Mouse (Mus musculus) ES-E14 (cell line): ENCODE measurements at regions not wholly inside any gene's neighbourhood (a gene's known extent, or its start where the extent isn't known, plus 50 kb on each side); places are given as distances from the start of the nearest gene placed in this dataset.

Experiments
- DNase-seq: peaks from one replicate; pipeline ENCODE4 v3.0.0-alpha.2; 2013; ENCODE audit warnings: low read depth, low spot score
- H3K27ac ChIP-seq: 2 replicates; pipeline ENCODE4 v1.5.1; 2012; ENCODE audit warnings: low read depth, mild to moderate bottlenecking, low read length, moderate library complexity, mixed read lengths; ENCODE audit not compliant: poor library complexity, insufficient read depth, severe bottlenecking
- H3K36me3 ChIP-seq: 2 replicates; pipeline ENCODE4 v1.6.1; 2012; ENCODE audit warnings: mild to moderate bottlenecking, low read length, moderate library complexity, mixed read lengths; ENCODE audit not compliant: control insufficient read depth, poor library complexity, insufficient read depth, severe bottlenecking
- H3K4me1 ChIP-seq, 2 experiments: fragments of 150-350 bp in 1 of 2; sonication (generic) in 1 of 2; 2 replicates each; pipeline ENCODE4 v1.6.1; 2012; ENCODE audit warnings: low read length in 2 of 2, mild to moderate bottlenecking in 1 of 2, mixed read lengths in 1 of 2; ENCODE audit not compliant: control insufficient read depth in 2 of 2, insufficient read depth in 2 of 2, poor library complexity in 1 of 2
- H3K4me3 ChIP-seq, 2 experiments: fragments of 150-350 bp in 1 of 2; sonication (generic) in 1 of 2; 2 replicates each; pipeline ENCODE4 v1.5.1; 2012; ENCODE audit warnings: low read length in 2 of 2, low read depth in 1 of 2, mild to moderate bottlenecking in 1 of 2, mixed read lengths in 1 of 2; ENCODE audit not compliant: insufficient read depth in 1 of 2, poor library complexity in 1 of 2, severe bottlenecking in 1 of 2
- H3K9ac ChIP-seq: 2 replicates; pipeline ENCODE4 v1.6.1; 2012; ENCODE audit warnings: low read depth, mild to moderate bottlenecking, low read length, mixed read lengths; ENCODE audit not compliant: poor library complexity, insufficient read depth, severe bottlenecking
- H3K9me3 ChIP-seq: fragments of 150-350 bp; sonication (generic); 2 replicates; pipeline ENCODE4 v1.6.1; 2012; ENCODE audit warnings: low read depth, mild to moderate bottlenecking, low read length; ENCODE audit not compliant: control insufficient read depth, insufficient read depth
- CHD2 ChIP-seq: IDR thresholded peaks from 2 replicates; pipeline ENCODE4 v1.6.1; 2014; ENCODE audit warnings: mild to moderate bottlenecking, low read depth, low read length, inconsistent platforms
- HCFC1 ChIP-seq: IDR thresholded peaks from 2 replicates; pipeline ENCODE4 v1.6.1; 2012; ENCODE audit warnings: low read length, inconsistent platforms, borderline replicate concordance; ENCODE audit not compliant: insufficient read depth
- MAFK ChIP-seq: IDR thresholded peaks from 2 replicates; pipeline ENCODE4 v1.6.1; 2014; ENCODE audit warnings: mild to moderate bottlenecking, low read depth, low read length, inconsistent platforms; ENCODE audit not compliant: insufficient read depth
- ZC3H11A ChIP-seq: IDR thresholded peaks from 2 replicates; pipeline ENCODE4 v1.6.1; 2012; ENCODE audit warnings: low read depth, mild to moderate bottlenecking, inconsistent platforms, low read length, borderline replicate concordance
- ZNF384 ChIP-seq: IDR thresholded peaks from 2 replicates; pipeline ENCODE4 v1.6.1; 2012; ENCODE audit warnings: low read depth, low read length, inconsistent platforms
- in situ Hi-C, 2 experiments: fragments of 600-800 bp; cut with MboI; formaldehyde crosslinking; loops; one replicate each; pipeline ENCODE4 v1.15.1; 2025; ENCODE audit warnings: low sequenced_read_pairs in 2 of 2, inconsistent platforms in 1 of 2; ENCODE audit not compliant: unreplicated experiment in 2 of 2

DNA sequence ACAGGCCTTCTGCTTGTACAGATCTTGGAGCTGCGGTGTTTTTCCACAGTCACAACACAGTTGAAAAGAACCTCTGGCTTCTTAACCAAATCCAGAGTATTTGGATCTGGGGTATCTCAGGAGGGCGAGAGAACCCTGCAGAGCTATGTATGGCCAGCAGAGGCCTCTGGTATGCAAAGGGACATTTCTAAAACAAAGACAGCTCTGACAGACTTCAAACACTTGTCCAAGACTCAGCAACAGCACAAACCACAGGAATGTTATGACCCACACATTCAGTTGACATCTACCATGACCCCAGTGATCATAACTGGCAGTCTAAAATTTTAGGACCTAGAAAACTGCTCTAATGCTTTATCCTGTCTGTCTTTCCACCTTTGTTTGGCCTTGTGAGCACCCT, 328.5 kb upstream of the Slc30a5 start:
- H3K27ac ChIP-seq = no peak overlapping the region
- TF ChIP-seq ZC3H11A = no peak
- no peak for TF ChIP-seq ZNF384
- TF ChIP-seq HCFC1 = no peak
- no peak for TF ChIP-seq MAFK
- TF ChIP-seq CHD2 = no peak
- H3K36me3 ChIP-seq = no peaks in the 10 kb centered on the region
- in situ Hi-C loops = no loop called here
- no peak overlapping the region for H3K4me3 ChIP-seq
- no peak overlapping the region for H3K9ac ChIP-seq
- no peaks in the 10 kb centered on the region for H3K9me3 ChIP-seq
- no peak for DNase-seq
- no peaks in the 10 kb centered on the region for H3K4me1 ChIP-seq

DNA sequence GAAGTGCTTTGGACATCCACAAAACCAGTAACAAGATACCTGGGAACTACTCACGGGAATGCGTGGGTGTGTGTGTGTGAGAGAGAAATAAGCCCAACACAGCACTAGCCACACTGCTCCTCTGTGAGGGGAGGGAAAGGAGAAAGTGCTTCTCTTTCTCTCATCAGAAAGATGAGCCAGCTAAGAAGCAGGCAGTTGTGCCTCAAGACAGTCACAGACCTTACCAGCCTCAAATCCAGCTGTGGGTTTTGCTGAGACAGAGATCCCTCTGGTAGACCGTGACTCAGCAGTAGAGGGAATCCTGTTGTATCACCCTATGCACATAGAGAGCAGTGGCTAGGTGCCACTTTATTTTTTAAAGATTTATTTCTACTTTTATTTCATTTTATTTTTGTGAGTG, 326.7 kb upstream of the Slc30a5 start:
- no peak overlapping the region for H3K9ac ChIP-seq
- H3K4me1 ChIP-seq = no peaks in the 10 kb centered on the region
- no peaks in the 10 kb centered on the region for H3K9me3 ChIP-seq
- in situ Hi-C loops = no loop called here
- no peaks in the 10 kb centered on the region for H3K36me3 ChIP-seq
- no peak overlapping the region for H3K4me3 ChIP-seq
- H3K27ac ChIP-seq = no peak overlapping the region
- TF ChIP-seq ZNF384 = no peak
- DNase-seq = no peak

DNA sequence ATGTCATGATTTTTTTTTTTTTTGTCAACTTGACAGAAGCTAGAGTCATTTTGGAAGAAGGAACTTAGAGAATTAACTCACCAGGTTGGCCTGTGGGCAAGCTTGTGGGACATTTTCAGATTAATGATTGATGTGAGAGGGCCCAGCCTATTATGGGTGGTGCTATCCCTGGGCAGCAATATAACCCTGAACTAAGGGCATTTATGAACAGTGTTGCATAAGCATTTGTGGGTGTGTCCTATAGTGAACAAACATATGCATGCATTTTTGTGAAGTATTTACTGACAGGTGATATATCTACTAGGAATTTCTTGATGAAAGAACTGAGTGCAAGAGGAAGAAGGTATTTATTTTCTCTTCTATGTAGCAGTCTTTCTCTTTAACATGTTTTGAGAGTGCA, 320.5 kb upstream of the Slc30a5 start:
- H3K36me3 ChIP-seq = no peaks in the 10 kb centered on the region
- TF ChIP-seq CHD2 (no peak), ZNF384 (no peak), ZC3H11A (no peak), MAFK (no peak), HCFC1 (no peak)
- no peaks in the 10 kb centered on the region for H3K4me1 ChIP-seq
- H3K9ac ChIP-seq = no peak overlapping the region
- no peak for DNase-seq
- no peak overlapping the region for H3K27ac ChIP-seq
- H3K4me3 ChIP-seq = no peak overlapping the region
- no peaks in the 10 kb centered on the region for H3K9me3 ChIP-seq
- in situ Hi-C loops = no loop called here

- in situ Hi-C loops = no loop called here
These were observed 309.5 kb upstream of the Slc30a5 start for GRCm38 (mm10) chr13:101142761-101143160.

GRCm38 (mm10) chr13:101142104-101142735, 309.0 kb upstream of the Slc30a5 start:
- no peak overlapping the region for H3K27ac ChIP-seq
- no peak overlapping the region for H3K4me3 ChIP-seq
- no peaks in the 10 kb centered on the region for H3K4me1 ChIP-seq
- TF ChIP-seq MAFK = no peak
- no peak for DNase-seq
- in situ Hi-C loops = no loop called here
- no peak overlapping the region for H3K9ac ChIP-seq
- H3K36me3 ChIP-seq = no peaks in the 10 kb centered on the region
- H3K9me3 ChIP-seq = no peaks in the 10 kb centered on the region

More at GRCm38 (mm10) chr13:101142761-101143160, 309.5 kb upstream of the Slc30a5 start:
- no peak overlapping the region for H3K4me3 ChIP-seq
- H3K36me3 ChIP-seq = no peaks in the 10 kb centered on the region
- no peaks in the 10 kb centered on the region for H3K4me1 ChIP-seq
- H3K9me3 ChIP-seq = no peaks in the 10 kb centered on the region
- no peak for TF ChIP-seq MAFK
- TF ChIP-seq ZNF384 = no peak
- no peak for TF ChIP-seq HCFC1
- no peak for TF ChIP-seq CHD2
- no peak for TF ChIP-seq ZC3H11A
- no peak for DNase-seq
- H3K9ac ChIP-seq = no peak overlapping the region
- H3K27ac ChIP-seq = no peak overlapping the region
